8 mouse cellular contexts compared by ENCODE assay signal in genomic region chr6:65778861-65779688, GRCm38 (mm10). TPM values are rescaled to one million over a fixed set of nuclear protein-coding genes. Genes with fewer than 3 reads are reported as not detected.
DNase-seq lines count a peak whose midpoint lies in the region; ATAC-seq and TF ChIP-seq lines count a peak whose summit lies in the region.

Gene Prdm5 (plus strand): TSS chr6:65778988.

- peak within 1 kb of the TSS; percentile 79 for H3K27ac ChIP-seq in hindbrain, postnatal 0 days

- H3K36me3 ChIP-seq in hindbrain, postnatal 0 days (ENCODE audit: insufficient read depth, low read length) = no peaks in the 10 kb centered on the region

- TF ChIP-seq CTCF in hindbrain, postnatal 0 days (IDR thresholded peaks at IDR 0.05; ENCODE audit: low read depth) = no peak

- no peaks in the 10 kb centered on the region for H3K9me3 ChIP-seq in hindbrain, postnatal 0 days (ENCODE audit: low read length)

- H3K27me3 ChIP-seq in hindbrain, postnatal 0 days (ENCODE audit: insufficient read depth, low read length) = no peaks in the 10 kb centered on the region

- peak within 1 kb of the TSS; percentile 80 for H3K4me2 ChIP-seq in hindbrain, postnatal 0 days (ENCODE audit: low read depth, low read length)

- peak within 1 kb of the TSS; percentile 55 for H3K4me3 ChIP-seq in hindbrain, postnatal 0 days (ENCODE audit: low read length)

- 6% methylated on average over 37 of the region's 56 CpGs for WGBS in hindbrain, postnatal 0 days

- 0 out of 2 replicates have a peak, but pooled peaks cover 11% of the 10 kb centered on the region for H3K4me1 ChIP-seq in hindbrain, postnatal 0 days (ENCODE audit: insufficient read depth, low read length)

- ATAC-seq in common myeloid progenitor, adult 5-6 weeks (replicated peaks; ENCODE audit: low read depth, poor library complexity, severe bottlenecking) = peak; percentile 71
- ATAC-seq in hindbrain, postnatal 0 days = peak; percentile 94
- ATAC-seq in megakaryocyte, adult 5-6 weeks (ENCODE audit: poor library complexity, severe bottlenecking) = peak; percentile 51
- ATAC-seq in erythroid progenitor cell, adult 5-6 weeks (replicated peaks; ENCODE audit: low FRiP score, poor library complexity, severe bottlenecking) = no peak

- peak within 1 kb of the TSS; percentile 69 for H3K9ac ChIP-seq in hindbrain, postnatal 0 days (replicated peaks; ENCODE audit: low read length)

- peak; percentile 89 for DNase-seq in adrenal gland, adult 2 months
- DNase-seq in gastrocnemius, postnatal 10 days = peak; percentile 68
- peak; percentile 74 for DNase-seq in hindbrain, postnatal 0 days (ENCODE audit: low spot score)
- DNase-seq in left cerebral cortex, adult 8-10 months (ENCODE audit: low spot score in 2 of 2) = peak; percentile 15 to 26
- peak; percentile 31 for DNase-seq in right cerebral cortex, postnatal 14 days

RNA-seq across cellular contexts. Expression of gene Prdm5, which starts in this region (rescaled TPM):
- total RNA-seq in adrenal gland, adult 2 months (2021) = 10 to 100 TPM; 13.8 to 16.1 TPM
- 2.0 and 2.4 TPM in 2 replicates for polyA plus RNA-seq in adrenal gland, adult 2 months (2012; rRNA removed)
- total RNA-seq in common myeloid progenitor, adult 5-6 weeks (2017) = 22.1 and 27.0 TPM in 2 replicates
- total RNA-seq in gastrocnemius, postnatal 10 days (2021) = 10 to 100 TPM in 1 of 2 experiments, 1 to 10 TPM in 1; 7.7 to 10.6 TPM
- 7.4 and 11.9 TPM in 2 replicates for total RNA-seq in hindbrain, postnatal 0 days (2014; rRNA removed)
- 5.0 and 6.9 TPM in 2 replicates for polyA plus RNA-seq in hindbrain, postnatal 0 days (2015; fragmentation: Nextera tagmentation; extraction: Ambion mirVana)
- 1 to 10 TPM; 5.7 to 7.5 (median 5.9) TPM for total RNA-seq in left cerebral cortex, adult 8-10 months (2022)
- 0.98 and 3.5 TPM in 2 replicates for total RNA-seq in megakaryocyte, adult 5-6 weeks (2015)
- total RNA-seq in megakaryocyte, adult 5-6 weeks (2017) = 1.1 and 2.0 TPM in 2 replicates
- total RNA-seq in erythroid progenitor cell, adult 5-6 weeks (2015; ENCODE audit: low replicate concordance) = 1.4 TPM in 1 of 2 replicates, not detected in the other
- total RNA-seq in erythroid progenitor cell, adult 5-6 weeks (2017; ENCODE audit: low replicate concordance) = not detected in 2 replicates

Comparison
In these comparisons a context has a peak if more than half of its experiments do, and no peak if none do; other contexts are left out.
1. DNase-seq: peak in every context shown above with its lines; median percentile 89 in adrenal gland, adult 2 months; 74 in hindbrain, postnatal 0 days; 68 in gastrocnemius, postnatal 10 days; 31 in right cerebral cortex, postnatal 14 days; 20 in left cerebral cortex, adult 8-10 months.